Mouse (Mus musculus): ENCODE results near the gene Rhoj.
"Not testable (repeated sequence)": the region's sequence is repeated elsewhere in the genome, so short reads cannot be mapped to it uniquely, and the experiment has no call there.

Gene Rhoj

GRCm38 (mm10) chr12:75396616-75397015 is 88.5 kb downstream of the Rhoj start:
- DNase-seq: no peak

- no peak for DNase-seq
Measured at GRCm38 (mm10) chr12:75397077-75397476, 89.0 kb downstream of the Rhoj start.

- DNase-seq: no peak
Measured at GRCm38 (mm10) chr12:75412964-75413363, 104.8 kb downstream of the Rhoj start.

- DNase-seq: no peak
Measured at GRCm38 (mm10) chr12:75414991-75415390, 106.9 kb downstream of the Rhoj start.

GRCm38 (mm10) chr12:75416681-75417080 is 108.6 kb downstream of the Rhoj start, which contains the start of gene Gphb5:
Gphb5 (minus strand) TSS chr12:75416781.
- DNase-seq: no peak

GRCm38 (mm10) chr12:75424359-75424758 is 116.2 kb downstream of the Rhoj start:
- DNase-seq: no peak

GRCm38 (mm10) chr12:75424817-75425216 is 116.7 kb downstream of the Rhoj start:
- no peak for DNase-seq

- DNase-seq: no peak
Measured at GRCm38 (mm10) chr12:75425882-75426281, 117.8 kb downstream of the Rhoj start.

- no peak for DNase-seq
Measured at GRCm38 (mm10) chr12:75428719-75429118, 120.6 kb downstream of the Rhoj start.

- no peak for DNase-seq
Measured at GRCm38 (mm10) chr12:75429685-75430396, 121.7 kb downstream of the Rhoj start.

- DNase-seq: not testable (repeated sequence)
Measured at GRCm38 (mm10) chr12:75432400-75432799, 124.3 kb downstream of the Rhoj start.

- no peak for DNase-seq
Measured at GRCm38 (mm10) chr12:75446245-75446644, 138.1 kb downstream of the Rhoj start.

GRCm38 (mm10) chr12:75448921-75449320 is 140.8 kb downstream of the Rhoj start:
- peak; percentile 27 to 50 for DNase-seq

- DNase-seq: peak in 1 of 2 experiments; percentile 18
Measured at GRCm38 (mm10) chr12:75449475-75449966, 141.4 kb downstream of the Rhoj start.

GRCm38 (mm10) chr12:75450011-75450410 is 141.9 kb downstream of the Rhoj start:
- no peak for DNase-seq

- DNase-seq: no peak
Measured at GRCm38 (mm10) chr12:75450592-75450991, 142.5 kb downstream of the Rhoj start.

All from cerebellum, postnatal 14 days (tissue).